Mouse (Mus musculus) forebrain, embryonic 16.5 days (tissue): ENCODE data around the gene Lamtor1. TPM values are rescaled to one million over a fixed set of nuclear protein-coding genes. Genes with fewer than 3 reads are reported as not detected.
"Not testable (repeated sequence)": the region's sequence is repeated elsewhere in the genome, so short reads cannot be mapped to it uniquely, and the experiment has no call there.

Experiments
- ATAC-seq: fragments of 200-750 bp; cut with Nextera tagmentation; 2 replicates; pipeline ENCODE4 v1.8.0; 2017; ENCODE audit warnings: mild to moderate bottlenecking, moderate library complexity
- H3K27ac ChIP-seq: fragments of 300-500 bp; sonication (generic); 2 replicates; pipeline ENCODE4 v1.5.1; 2014; ENCODE audit warnings: low read length, control low read depth
- H3K27me3 ChIP-seq: fragments of 300-500 bp; sonication (generic); replicated peaks from 2 replicates; pipeline ENCODE4 v1.6.1; 2014; ENCODE audit warnings: low read length; ENCODE audit not compliant: control insufficient read depth, insufficient read depth
- H3K36me3 ChIP-seq: fragments of 300-500 bp; sonication (generic); 2 replicates; pipeline ENCODE4 v1.6.1; 2014; ENCODE audit not compliant: control insufficient read depth, insufficient read depth
- H3K4me1 ChIP-seq: fragments of 300-500 bp; sonication (generic); replicated peaks from 2 replicates; pipeline ENCODE4 v1.6.1; 2014; ENCODE audit warnings: low read length; ENCODE audit not compliant: control insufficient read depth, insufficient read depth
- H3K4me2 ChIP-seq: fragments of 300-500 bp; sonication (generic); 2 replicates; pipeline ENCODE4 v1.6.1; 2014; ENCODE audit warnings: mild to moderate bottlenecking, low read length, control low read depth
- H3K4me3 ChIP-seq: fragments of 300-500 bp; sonication (generic); replicated peaks from 2 replicates; pipeline ENCODE4 v1.5.1; 2014; ENCODE audit warnings: mild to moderate bottlenecking, low read length, control low read depth
- H3K9ac ChIP-seq: fragments of 300-500 bp; sonication (generic); replicated peaks from 2 replicates; pipeline ENCODE4 v1.6.1; 2014; ENCODE audit warnings: low read depth, low read length, control low read depth
- H3K9me3 ChIP-seq: fragments of 300-500 bp; sonication (generic); 2 replicates; pipeline ENCODE4 v1.6.1; 2016; ENCODE audit warnings: low read length; ENCODE audit not compliant: control insufficient read depth
- WGBS: fragments of 180-500 bp; shearing (Covaris S2); extraction: QIAGEN DNeasy Blood & Tissue Kit; methylation state at CpG from one replicate; pipeline ENCODE4 v1.1.7; 2014; 5-methylcytosine and 5-hydroxymethylcytosine counted together
- polyA plus RNA-seq: library from polyadenylated mRNA; unstranded; fragments of >200 nt; fragmentation: Nextera tagmentation; extraction: Ambion mirVana; gene quantifications from 2 replicates; pipeline ENCODE4 v1.2.1, GENCODE M21; 2015

Lamtor1 gene
- polyA plus RNA-seq, 1 experiment from 2014 or later: 166 TPM

DNA sequence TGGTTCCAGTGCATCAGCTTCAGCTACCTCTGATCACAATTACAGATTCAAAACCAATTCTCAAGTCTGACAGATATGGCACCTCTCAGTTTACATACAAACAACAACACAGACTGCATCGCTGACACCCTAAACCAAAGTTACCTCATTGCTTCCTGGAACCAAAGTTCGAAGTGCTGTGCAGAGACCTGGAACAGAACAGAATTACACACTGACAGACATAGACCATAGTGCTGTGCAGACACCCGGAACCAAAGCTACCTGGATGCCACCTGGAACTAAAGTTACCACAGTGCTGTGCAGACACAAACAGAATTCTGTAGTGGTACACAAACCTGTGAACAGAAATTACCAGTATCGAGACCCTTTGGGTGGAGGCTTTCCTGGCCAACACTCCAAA lies 34.1 kb downstream of the Lamtor1 start:
- WGBS: 92% methylated on average over 4 of the region's 4 CpGs
- Histone ChIP-seq H3K4me1 (peaks cover 15% of the 10 kb centered on the region), H3K9me3 (no peaks in the 10 kb centered on the region), H3K4me3 (no peak overlapping the region), H3K27ac (no peak overlapping the region), H3K9ac (no peak overlapping the region), H3K27me3 (no peaks in the 10 kb centered on the region), H3K36me3 (no peaks in the 10 kb centered on the region), H3K4me2 (no peak overlapping the region)
- no peak for ATAC-seq

DNA sequence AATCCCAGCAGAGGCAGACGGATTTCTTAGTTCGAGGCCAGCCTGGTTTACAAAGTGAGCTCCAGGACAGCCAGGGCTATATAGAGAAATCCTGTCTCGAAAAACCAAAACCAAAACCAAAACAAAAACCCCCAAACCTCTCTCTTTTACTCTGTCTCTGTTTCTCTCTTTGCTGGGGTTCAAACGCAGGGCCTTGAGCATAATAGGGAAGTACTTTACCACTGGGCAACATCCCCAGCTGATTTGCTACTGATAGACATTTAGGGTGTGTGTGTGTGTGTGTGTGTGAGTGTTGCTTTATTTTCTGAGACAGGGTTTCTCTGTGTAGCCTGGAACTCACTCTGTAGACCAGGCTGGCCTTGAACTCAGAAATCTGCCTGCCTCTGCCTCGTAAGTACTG lies 43.3 kb downstream of the Lamtor1 start:
- not testable (repeated sequence) for H3K9me3 ChIP-seq

DNA sequence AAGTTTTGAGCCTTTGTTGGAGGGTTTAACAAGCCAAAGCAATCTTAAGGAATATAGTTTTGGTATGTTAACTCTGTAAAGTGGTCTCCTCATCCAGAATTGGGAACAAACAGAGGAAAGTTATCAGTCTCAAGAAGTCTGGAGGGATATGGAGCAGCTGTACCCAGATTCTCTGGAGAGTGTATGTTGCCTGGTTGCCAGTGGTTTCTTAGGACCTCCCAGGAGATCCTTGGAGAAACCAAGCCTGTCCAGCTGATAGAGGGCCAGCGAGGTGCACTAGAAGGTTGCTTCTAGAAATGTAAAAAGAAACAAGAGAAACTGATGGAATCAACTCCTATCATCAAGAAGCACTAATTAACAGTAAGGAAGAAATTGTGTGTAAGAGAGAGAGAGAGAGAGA lies 45.9 kb downstream of the Lamtor1 start:
- Histone ChIP-seq H3K27me3 (no peaks in the 10 kb centered on the region), H3K4me3 (no peak overlapping the region), H3K36me3 (no peaks in the 10 kb centered on the region), H3K4me1 (no peaks in the 10 kb centered on the region), H3K9ac (no peak overlapping the region), H3K9me3 (no peaks in the 10 kb centered on the region), H3K4me2 (no peak overlapping the region), H3K27ac (no peak overlapping the region)
- no peak for ATAC-seq
- WGBS: 84% methylated on average over 1 of the region's 1 CpGs

More for the DNA sequence above, 43.3 kb downstream of the Lamtor1 start:
- H3K4me3 ChIP-seq, ATAC-seq, H3K9ac ChIP-seq, H3K27me3 ChIP-seq, H3K36me3 ChIP-seq, H3K4me1 ChIP-seq, H3K27ac ChIP-seq, H3K4me2 ChIP-seq: not testable (repeated sequence)
- WGBS: 89% methylated on average over 5 of the region's 5 CpGs

DNA sequence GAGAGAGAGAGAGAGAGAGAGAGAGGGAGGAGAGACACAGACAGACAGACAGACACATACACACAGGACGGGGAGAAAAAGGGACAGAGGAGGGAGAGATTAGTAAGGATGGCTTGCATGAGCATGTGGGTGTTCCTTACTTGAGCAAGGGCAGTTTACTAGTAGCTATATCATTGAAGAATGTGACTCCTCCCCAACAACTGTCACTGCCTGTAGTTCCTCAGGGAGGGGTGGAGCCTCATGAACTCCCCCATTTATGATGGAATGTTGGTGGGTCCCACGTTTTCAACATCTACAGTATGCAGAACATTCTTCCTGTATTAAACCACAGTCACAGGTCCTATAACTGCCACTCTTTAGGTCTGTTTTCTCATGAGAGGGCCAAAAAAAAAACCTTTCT lies 46.4 kb downstream of the Lamtor1 start:
- Histone ChIP-seq H3K9ac (no peak overlapping the region), H3K27me3 (no peaks in the 10 kb centered on the region), H3K4me3 (no peak overlapping the region), H3K27ac (no peak overlapping the region), H3K36me3 (no peaks in the 10 kb centered on the region), H3K4me2 (no peak overlapping the region), H3K9me3 (no peaks in the 10 kb centered on the region), H3K4me1 (no peaks in the 10 kb centered on the region)
- 85% methylated on average over 2 of the region's 2 CpGs for WGBS
- no peak for ATAC-seq

DNA sequence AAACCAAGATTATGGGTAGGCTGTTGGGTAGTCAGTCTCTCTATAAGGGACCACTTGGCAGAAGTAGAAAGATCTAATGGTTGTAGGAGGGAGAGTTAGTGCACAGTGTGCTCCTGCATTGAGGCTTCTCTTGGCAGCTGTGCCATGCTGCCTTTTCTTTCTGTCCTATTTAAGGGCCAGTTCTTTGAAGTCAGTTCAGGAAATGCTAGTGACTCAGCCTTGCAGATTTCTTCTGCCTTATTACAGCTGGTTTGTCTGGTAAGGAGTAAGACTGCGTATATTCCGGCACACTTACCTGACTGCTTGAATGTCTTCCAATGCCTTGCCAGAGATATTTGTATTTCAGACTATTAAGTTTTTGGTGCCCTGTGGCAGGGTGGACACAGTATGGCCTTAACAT lies 48.5 kb downstream of the Lamtor1 start:
- Histone ChIP-seq H3K4me3 (no peak overlapping the region), H3K9me3 (no peaks in the 10 kb centered on the region), H3K27me3 (no peaks in the 10 kb centered on the region), H3K9ac (no peak overlapping the region), H3K36me3 (no peaks in the 10 kb centered on the region), H3K27ac (no peak overlapping the region), H3K4me1 (no peaks in the 10 kb centered on the region), H3K4me2 (no peak overlapping the region)
- ATAC-seq: no peak
- WGBS: 95% methylated on average over 2 of the region's 2 CpGs

DNA sequence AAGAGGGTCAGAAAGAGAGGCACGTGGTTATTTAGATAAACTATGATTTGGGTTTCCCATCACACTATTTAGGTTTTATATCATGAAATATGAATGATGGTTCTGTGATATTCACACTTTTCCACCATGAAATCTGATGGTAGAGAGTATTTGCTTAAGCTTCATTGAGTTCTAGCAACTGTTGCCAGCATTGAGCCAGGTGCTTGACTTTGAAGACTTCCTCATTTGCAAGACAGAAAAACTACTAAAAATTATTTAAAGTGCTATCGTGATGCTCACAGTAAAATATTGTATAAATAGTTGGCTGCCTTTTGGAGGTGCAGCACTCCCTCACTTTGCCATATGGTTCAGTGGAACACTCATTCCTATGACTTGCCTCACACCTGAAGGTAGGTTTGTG lies 49.6 kb downstream of the Lamtor1 start:
- H3K4me2 ChIP-seq: no peak overlapping the region
- no peaks in the 10 kb centered on the region for H3K9me3 ChIP-seq
- ATAC-seq: no peak
- H3K27ac ChIP-seq: no peak overlapping the region
- H3K4me3 ChIP-seq: no peak overlapping the region
- no peak overlapping the region for H3K9ac ChIP-seq
- no peaks in the 10 kb centered on the region for H3K4me1 ChIP-seq
- no peaks in the 10 kb centered on the region for H3K27me3 ChIP-seq
- H3K36me3 ChIP-seq: no peaks in the 10 kb centered on the region
- 93% methylated on average over 2 of the region's 2 CpGs for WGBS

DNA sequence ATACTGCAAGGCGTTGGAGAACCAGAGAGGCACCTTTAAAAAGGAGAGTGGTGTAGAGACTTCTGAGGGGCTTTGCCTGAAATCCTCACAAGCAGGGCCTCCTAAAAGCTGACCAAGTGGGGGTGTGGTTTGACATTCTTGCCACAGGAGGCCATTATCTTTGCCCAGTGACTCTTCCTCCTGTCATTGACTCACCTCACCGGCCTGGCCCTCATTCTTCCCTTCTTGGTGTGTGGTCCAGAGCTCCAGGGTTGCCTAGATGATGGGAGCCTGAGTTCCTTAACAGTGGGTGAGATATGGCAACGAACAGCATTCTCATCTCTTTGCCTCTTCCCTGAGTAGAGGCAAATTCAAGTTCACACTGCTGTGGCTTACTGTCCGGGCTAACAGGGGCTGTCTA lies 50.2 kb downstream of the Lamtor1 start:
- no peak overlapping the region for H3K4me3 ChIP-seq
- no peaks in the 10 kb centered on the region for H3K27me3 ChIP-seq
- no peak overlapping the region for H3K9ac ChIP-seq
- H3K36me3 ChIP-seq: no peaks in the 10 kb centered on the region
- no peak overlapping the region for H3K27ac ChIP-seq
- WGBS: 64% methylated on average over 4 of the region's 4 CpGs
- no peaks in the 10 kb centered on the region for H3K4me1 ChIP-seq
- no peak overlapping the region for H3K4me2 ChIP-seq
- H3K9me3 ChIP-seq: no peaks in the 10 kb centered on the region
- ATAC-seq: no peak

DNA sequence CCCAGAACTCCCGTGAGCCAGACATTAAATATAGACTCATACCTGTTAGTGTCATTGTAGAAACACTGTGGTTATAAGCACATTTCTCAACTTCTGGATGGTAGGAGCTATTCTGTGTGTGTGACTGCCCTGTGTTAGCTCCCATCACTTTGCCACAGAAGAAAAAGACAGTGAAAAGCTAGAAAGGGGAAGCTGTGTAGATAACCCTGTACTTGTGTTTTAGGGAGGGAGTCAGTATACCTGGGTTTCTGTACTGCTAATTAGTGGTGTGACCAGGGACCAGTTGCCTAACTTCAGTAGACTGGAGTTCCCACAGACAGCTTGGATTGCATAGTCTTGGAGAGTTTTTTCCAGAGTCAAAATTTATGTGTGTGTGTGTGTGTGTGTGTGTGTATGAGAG lies 50.8 kb downstream of the Lamtor1 start:
- Histone ChIP-seq H3K27me3 (no peaks in the 10 kb centered on the region), H3K4me2 (no peak overlapping the region), H3K9ac (no peak overlapping the region), H3K4me3 (no peak overlapping the region), H3K4me1 (no peaks in the 10 kb centered on the region), H3K27ac (no peak overlapping the region), H3K36me3 (no peaks in the 10 kb centered on the region), H3K9me3 (no peaks in the 10 kb centered on the region)
- WGBS: 91% methylated on average over 1 of the region's 1 CpGs
- no peak for ATAC-seq

DNA sequence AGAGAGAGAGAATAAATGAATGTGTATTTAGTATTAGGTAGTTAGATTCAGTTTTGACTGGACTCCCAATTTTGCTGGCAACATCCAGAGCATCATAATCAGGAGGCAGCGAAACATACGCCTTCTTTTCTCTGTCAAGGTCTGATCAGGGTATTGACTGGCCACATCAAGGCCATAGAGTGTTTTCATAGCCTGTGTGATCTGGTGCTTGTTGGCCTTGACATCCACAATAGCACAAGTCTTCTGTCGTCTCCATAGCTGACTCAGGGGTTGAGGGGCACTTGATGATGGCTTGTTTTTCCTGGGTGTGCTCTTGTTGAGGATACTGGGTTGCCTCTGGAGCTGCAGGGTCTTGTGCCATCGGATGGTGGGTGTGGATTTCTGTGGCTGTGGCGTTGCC lies 51.2 kb downstream of the Lamtor1 start:
- ATAC-seq: no peak
- Histone ChIP-seq H3K27me3 (no peaks in the 10 kb centered on the region), H3K9ac (no peak overlapping the region), H3K4me3 (no peak overlapping the region), H3K4me2 (no peak overlapping the region), H3K36me3 (no peaks in the 10 kb centered on the region), H3K4me1 (no peaks in the 10 kb centered on the region), H3K27ac (no peak overlapping the region), H3K9me3 (no peaks in the 10 kb centered on the region)
- WGBS: 90% methylated on average over 5 of the region's 5 CpGs

DNA sequence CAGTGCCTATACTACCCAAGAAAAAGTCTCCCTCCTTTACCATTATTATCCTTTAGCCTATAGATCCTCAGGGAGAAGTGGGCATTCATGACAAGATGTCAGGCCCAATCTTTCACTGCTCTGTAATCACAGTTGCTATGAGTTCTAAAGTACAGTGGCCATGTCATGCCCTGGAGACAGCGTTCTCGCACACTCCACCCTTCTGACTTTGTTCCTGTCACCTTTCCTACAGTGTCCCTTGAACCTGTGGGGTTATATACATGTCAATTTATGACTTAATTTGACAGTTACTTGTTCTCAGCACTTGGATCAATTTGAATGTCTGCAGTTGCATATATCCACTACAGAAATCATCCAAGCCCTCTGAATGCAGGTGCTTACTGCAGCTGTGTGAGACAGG lies 57.1 kb downstream of the Lamtor1 start:
- 88% methylated on average over 2 of the region's 2 CpGs for WGBS
- H3K9ac ChIP-seq: no peak overlapping the region
- no peak for ATAC-seq

More for the DNA sequence above, 57.1 kb downstream of the Lamtor1 start:
- Histone ChIP-seq H3K27ac (no peak overlapping the region), H3K36me3 (no peaks in the 10 kb centered on the region), H3K4me2 (no peak overlapping the region), H3K4me1 (peaks cover 3% of the 10 kb centered on the region; the same call in 1 of the 2 replicates), H3K4me3 (no peak overlapping the region), H3K9me3 (no peaks in the 10 kb centered on the region), H3K27me3 (no peaks in the 10 kb centered on the region)
